Mouse (Mus musculus): ENCODE data around the gene Sgcg. TPM values are rescaled to one million over a fixed set of nuclear protein-coding genes. Genes with fewer than 3 reads are reported as not detected.
A peak's percentile ranks its signal among the peaks of the same experiment; 100 is the strongest.

Sgcg gene
- total RNA-seq, 2 experiments from 2014 or later = not detected

GRCm38 (mm10) chr14:61237101-61237654, 21.1 kb downstream of the Sgcg start:
- intact Hi-C loops (cut with DNase I) = no loop called here
- DNase-seq (ENCODE audit: low spot score in 2 of 2) = peak in 1 of 2 experiments; percentile 37

GRCm38 (mm10) chr14:61235846-61236474, 22.3 kb downstream of the Sgcg start:
- intact Hi-C loops (cut with DNase I) = no loop called here
- DNase-seq (ENCODE audit: low spot score in 2 of 2) = no peak

DNA sequence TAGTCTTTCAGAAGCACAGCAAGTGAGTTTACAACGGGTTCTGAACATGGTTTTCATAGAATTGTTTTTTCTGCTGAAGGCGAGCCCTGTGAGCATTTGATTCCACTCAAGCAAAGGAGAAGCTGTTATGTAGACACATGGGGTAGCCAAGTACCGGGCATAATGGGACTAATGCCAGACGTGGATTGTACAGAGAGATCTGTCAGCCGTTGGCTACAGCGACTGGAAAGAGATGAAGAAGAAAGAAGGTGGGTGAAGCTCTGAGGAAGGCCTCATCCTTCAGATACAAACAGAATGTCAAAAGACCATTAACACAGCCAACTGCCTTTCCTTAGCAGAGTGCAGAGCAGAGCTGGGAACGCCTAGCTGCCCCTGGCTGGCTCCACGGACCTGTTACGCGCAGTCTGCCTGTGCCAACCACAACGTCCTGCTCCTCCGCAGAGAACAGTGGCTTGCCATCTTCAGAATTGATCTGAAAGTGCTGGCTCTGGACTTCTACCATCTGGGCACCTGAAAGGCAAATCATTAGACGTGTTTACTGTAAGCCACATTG, 26.2 kb downstream of the Sgcg start:
- intact Hi-C loops (cut with DNase I) = no loop called here
- DNase-seq (ENCODE audit: low spot score in 2 of 2) = peak; percentile 26 to 32

DNA sequence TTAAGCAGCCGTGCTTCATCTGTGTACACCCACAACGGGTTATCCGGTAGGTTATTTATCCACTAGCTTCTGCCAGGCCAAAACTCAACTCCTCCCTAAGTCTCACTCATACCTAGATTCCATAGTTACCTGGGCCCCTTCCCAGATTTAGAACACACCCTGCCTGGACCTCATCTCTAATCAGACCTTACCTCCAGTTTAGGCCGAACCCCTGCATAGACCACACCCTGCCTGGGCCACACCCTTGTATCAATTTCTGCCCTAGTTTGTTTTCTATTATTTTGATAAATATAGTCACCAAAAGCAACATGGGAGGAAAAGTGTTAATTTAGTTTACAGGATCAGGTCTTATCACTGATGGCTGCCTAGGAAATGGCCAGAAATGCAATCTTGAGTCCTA, 28.1 kb downstream of the Sgcg start:
- no peak for DNase-seq (ENCODE audit: low spot score in 2 of 2)
- intact Hi-C loops (cut with DNase I) = no loop called here

DNA sequence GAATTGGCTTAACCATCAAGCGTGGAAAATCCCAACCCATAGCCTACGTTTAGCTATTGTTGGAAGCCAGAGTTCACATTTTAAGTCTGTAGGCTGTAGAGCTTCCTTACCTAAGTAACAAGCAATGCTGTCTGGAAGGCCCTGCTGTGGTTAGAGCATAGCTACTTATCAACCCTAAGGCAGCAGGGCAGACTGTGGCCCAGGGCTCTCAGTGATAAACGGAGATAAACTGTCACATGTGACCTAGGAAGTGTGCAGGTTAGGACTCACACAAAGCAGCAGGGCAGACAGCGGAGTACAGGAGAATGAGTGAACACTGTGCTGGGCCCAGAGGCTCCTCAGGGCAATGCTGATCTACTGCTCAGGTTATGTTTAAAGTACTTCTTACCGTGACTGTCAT, 28.5 kb downstream of the Sgcg start:
- DNase-seq (ENCODE audit: low spot score in 2 of 2) = no peak
- intact Hi-C loops (cut with DNase I) = no loop called here

DNA sequence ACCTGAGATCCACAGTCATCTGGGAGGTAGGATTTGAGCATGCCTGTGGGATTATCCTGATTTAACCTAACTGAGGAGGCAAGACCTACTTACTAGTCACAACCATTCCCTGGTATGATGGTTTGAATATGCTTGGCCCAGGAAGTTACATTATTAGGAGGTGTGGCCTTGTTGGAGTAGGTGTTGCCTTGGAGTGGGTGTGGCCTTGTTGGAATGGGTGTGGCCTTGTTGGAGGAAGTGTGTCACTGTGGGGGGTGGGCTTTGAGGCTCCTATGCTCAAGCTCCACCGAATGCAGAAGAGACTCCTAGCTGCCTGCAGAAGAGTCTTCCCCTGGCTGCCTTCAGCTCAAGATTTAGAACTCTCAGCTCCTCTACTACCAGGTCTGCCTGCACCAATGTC, 32.1 kb downstream of the Sgcg start:
- DNase-seq (ENCODE audit: low spot score in 2 of 2) = no peak
- intact Hi-C loops (cut with DNase I) = no loop called here

DNA sequence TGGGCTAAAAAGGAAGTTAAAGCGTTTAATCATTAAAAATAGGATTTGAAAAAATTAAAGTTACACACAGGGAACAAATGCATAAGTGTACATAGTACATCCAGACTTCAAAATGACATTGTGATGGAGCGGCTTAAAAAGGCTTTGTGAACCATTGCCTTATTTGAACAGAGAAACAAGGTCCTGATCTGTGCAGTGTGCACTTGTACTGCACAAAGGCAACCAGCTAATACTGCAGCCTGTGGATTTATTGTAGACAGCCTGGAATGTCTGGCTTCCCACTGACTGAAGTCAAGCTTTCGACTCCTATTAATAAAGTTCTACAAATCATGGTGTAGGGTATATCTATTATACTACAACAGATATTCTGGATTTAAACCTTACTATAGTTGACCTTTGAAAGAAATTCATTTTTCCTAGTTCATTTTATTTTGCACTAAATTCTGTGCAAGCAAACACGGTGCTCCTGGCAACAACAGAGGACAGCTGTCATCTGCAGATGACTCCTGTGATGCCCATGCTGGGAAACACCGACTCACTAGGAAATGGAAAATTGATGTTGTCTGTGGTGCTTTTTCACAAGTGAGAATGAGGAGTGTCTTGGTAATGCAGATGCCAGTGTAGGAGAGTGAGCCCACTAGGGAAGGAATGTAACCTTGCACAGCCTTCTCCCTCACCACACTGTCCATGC, 33.8 kb downstream of the Sgcg start:
- DNase-seq (ENCODE audit: low spot score in 2 of 2) = no peak
- intact Hi-C loops (cut with DNase I) = no loop called here

GRCm38 (mm10) chr14:61223740-61224139, 34.5 kb downstream of the Sgcg start:
- DNase-seq (ENCODE audit: low spot score in 2 of 2) = no peak

GRCm38 (mm10) chr14:61222506-61222905, 35.8 kb downstream of the Sgcg start:
- intact Hi-C loops (cut with DNase I) = no loop called here

More at GRCm38 (mm10) chr14:61223740-61224139, 34.5 kb downstream of the Sgcg start:
- intact Hi-C loops (cut with DNase I) = no loop called here

GRCm38 (mm10) chr14:61221166-61221565, 37.1 kb downstream of the Sgcg start:
- no peak for DNase-seq (ENCODE audit: low spot score in 2 of 2)
- intact Hi-C loops (cut with DNase I) = no loop called here

More at GRCm38 (mm10) chr14:61222506-61222905, 35.8 kb downstream of the Sgcg start:
- DNase-seq (ENCODE audit: low spot score in 2 of 2) = no peak

- DNase-seq (ENCODE audit: low spot score in 2 of 2) = no peak
- intact Hi-C loops (cut with DNase I) = no loop called here
These were observed 46.5 kb downstream of the Sgcg start for GRCm38 (mm10) chr14:61211754-61212153.

DNA sequence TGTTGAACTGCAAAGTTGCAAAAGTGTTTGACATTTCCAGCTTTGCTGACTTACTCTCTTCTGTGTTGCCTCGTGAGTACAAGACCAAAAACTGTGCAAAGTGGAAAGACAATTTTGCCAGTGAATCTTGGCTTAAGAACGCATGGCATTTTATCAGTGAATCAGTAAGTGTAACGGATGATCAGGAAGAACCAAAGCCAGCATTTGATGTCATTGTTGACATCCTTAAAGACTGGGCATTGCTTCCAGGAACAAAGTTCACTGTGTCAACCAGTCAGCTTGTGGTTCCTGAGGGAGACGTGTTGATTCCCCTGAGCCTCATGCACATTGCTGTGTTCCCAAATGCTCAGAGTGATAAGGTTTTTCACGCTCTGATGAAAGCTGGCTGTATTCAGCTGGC, 48.2 kb downstream of the Sgcg start:
- intact Hi-C loops (cut with DNase I) = no loop called here
- no peak for DNase-seq (ENCODE audit: low spot score in 2 of 2)

- intact Hi-C loops (cut with DNase I) = no loop called here
- DNase-seq (ENCODE audit: low spot score in 2 of 2) = no peak
These were observed 63.9 kb downstream of the Sgcg start for GRCm38 (mm10) chr14:61194416-61194815.

DNA sequence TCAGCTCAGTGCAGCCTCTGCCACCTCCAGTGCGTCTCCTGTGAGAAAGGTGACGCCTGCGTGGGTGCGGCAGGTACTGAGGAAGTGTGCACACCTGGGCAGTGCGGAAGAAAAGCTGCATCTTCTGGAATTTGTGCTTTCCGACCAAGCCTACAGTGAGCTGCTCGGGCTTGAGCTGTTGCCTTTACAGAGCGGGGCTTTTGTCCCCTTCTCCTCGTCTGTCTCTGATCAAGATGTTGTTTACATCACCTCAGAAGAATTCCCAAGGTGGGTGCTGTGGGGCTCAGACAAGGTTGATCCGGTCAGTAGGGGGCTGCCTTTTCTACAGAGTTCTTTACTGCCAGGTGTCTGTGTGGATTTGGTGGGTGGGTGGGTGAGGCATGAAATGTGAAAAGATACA, 66.0 kb downstream of the Sgcg start:
- intact Hi-C loops (cut with DNase I) = no loop called here
- DNase-seq (ENCODE audit: low spot score in 2 of 2) = no peak

- intact Hi-C loops (cut with DNase I) = no loop called here
- no peak for DNase-seq (ENCODE audit: low spot score in 2 of 2)
These were observed 66.4 kb downstream of the Sgcg start for GRCm38 (mm10) chr14:61191904-61192303.

GRCm38 (mm10) chr14:61173229-61173628, 85.1 kb downstream of the Sgcg start:
- intact Hi-C loops (cut with DNase I) = no loop called here

DNA sequence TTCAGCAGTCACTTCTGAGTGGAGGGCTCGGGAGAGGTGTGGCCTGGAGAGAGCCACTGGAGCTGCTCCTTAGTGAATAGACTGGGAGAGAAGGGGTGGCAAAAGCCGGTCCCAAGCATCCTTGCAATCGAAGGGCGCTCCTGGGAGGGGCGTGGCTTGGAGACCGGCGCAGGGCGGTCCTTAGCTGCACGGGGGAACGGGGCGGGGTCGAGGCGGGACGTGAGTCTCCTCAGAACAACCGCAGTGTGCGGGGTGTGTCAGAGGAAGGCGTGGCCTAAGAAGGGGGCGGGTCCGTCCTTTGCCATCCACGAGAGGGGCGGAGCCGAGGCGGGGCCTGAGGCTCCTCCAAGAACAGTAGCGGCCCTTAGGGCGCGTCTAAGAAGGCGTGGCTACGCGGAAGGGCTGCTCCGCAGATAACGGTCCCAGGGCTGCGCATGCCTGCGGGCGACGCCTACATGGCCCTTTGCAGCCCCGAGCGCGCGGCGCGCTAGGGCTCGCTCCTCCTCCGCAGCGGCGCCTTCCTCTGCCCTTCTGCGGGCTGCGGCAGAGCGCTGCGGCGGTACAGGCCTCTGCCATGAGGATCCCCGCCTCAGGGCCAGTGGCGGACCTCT, 85.6 kb downstream of the Sgcg start:
- intact Hi-C loops (cut with DNase I) = no loop called here

More at GRCm38 (mm10) chr14:61173229-61173628, 85.1 kb downstream of the Sgcg start:
- peak; percentile 43 to 50 for DNase-seq (ENCODE audit: low spot score in 2 of 2)

DNA sequence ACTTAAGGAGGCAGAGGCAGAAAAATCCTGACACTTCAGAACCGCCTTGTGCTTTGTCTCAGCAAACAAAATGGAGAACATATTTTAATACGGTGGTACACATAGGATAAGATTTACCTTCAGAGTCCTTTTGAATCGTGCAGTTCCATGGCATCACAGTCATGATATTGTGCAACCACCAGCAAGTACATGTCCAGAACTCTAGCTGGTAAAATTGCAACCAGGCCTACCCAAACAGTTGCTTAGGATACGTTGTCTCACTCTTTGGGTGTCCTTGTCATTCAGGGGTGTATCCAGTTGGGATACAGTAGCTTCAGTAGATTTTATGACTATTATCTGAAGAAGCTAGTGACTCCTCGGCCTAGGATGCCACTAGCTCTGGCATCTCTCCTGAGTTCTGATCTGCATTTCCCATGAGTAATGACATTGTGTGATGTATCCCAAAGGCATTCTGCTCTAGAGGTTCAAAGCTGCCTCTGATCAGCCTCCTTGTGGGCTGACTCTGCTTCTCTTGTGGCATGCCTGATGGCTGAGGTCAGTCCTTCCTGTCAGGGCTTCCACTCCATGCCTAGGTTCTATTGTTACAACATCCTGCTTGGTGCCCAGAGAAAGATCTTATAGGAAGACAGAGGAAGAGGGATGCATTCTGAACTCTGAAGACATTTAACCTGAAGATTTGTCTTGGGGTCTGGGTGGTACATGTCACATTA, 86.9 kb downstream of the Sgcg start:
- no peak for DNase-seq (ENCODE audit: low spot score in 2 of 2)
- intact Hi-C loops (cut with DNase I) = no loop called here

More for the DNA sequence above, 85.6 kb downstream of the Sgcg start:
- DNase-seq (ENCODE audit: low spot score in 2 of 2) = peak; percentile 98

All from left cerebral cortex, postnatal 14 days (tissue).